Mouse (Mus musculus) megakaryocyte, embryonic 14.5 days (primary cell): ENCODE results near the gene Spp2.

Experiments
- FLI1 ChIP-seq: IDR thresholded peaks from 2 replicates; pipeline ENCODE4 v1.6.1; 2012; ENCODE audit warnings: low read length, inconsistent platforms, mixed read lengths
- GATA1 ChIP-seq: IDR thresholded peaks from 3 replicates; pipeline ENCODE4 v1.6.1; 2012; ENCODE audit warnings: mixed read lengths, low read length, inconsistent platforms, borderline replicate concordance

DNA sequence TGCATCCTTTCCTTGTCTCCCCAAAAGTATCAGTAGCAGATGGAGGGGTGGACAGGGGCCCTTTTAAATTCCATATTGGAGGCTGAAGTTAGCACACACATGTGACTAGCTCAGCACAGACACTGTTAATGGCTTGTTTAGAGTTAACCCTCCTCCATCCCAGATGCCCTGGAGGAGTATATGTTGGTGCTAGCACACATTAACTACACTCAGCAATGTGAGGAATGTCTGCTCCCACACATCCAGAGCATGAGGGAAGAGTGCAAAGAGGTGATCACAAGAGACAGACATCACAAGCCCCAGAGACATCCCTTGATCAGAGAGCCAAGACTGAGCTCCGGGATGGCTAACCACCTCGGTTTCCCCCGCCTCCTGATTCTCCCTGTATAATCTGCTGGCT is 3.4 kb upstream of the Spp2 start:
- no peak for TF ChIP-seq GATA1
- TF ChIP-seq FLI1 = no peak
